Mouse (Mus musculus) MEL (cell line): Measurements from ENCODE around the gene Gba2.

ENCODE experiments used
- BHLHE40 ChIP-seq: IDR thresholded peaks from 2 replicates; pipeline ENCODE4 v1.6.1; 2012; ENCODE audit warnings: low read depth, mild to moderate bottlenecking, inconsistent platforms, low read length, improper control_type of control experiment, borderline replicate concordance
- CTCF ChIP-seq, 3 experiments: IDR thresholded peaks in 2 of 3; conservative IDR thresholded peaks in 1 of 3; 2 replicates each; pipeline ENCODE4 v1.5.1; 2011 to 2012; ENCODE audit warnings: low read length in 3 of 3, low read depth in 2 of 3, mild to moderate bottlenecking in 2 of 3, improper control_type of control experiment in 1 of 3, inconsistent platforms in 1 of 3, mixed read lengths in 1 of 3, moderate library complexity in 1 of 3; ENCODE audit not compliant: control insufficient read depth in 1 of 3, insufficient read depth in 1 of 3, poor library complexity in 1 of 3, severe bottlenecking in 1 of 3
- MEF2A ChIP-seq: IDR thresholded peaks from 2 replicates; pipeline ENCODE4 v1.6.1; 2014; ENCODE audit warnings: low read depth, mild to moderate bottlenecking, inconsistent platforms, low read length, improper control_type of control experiment; ENCODE audit not compliant: poor library complexity, insufficient replicate concordance, severe bottlenecking; ENCODE audit errors: extremely low read depth
- ZKSCAN1 ChIP-seq: IDR thresholded peaks from 2 replicates; pipeline ENCODE4 v1.6.1; 2012; ENCODE audit warnings: low read depth, mild to moderate bottlenecking, inconsistent platforms, low read length, improper control_type of control experiment, moderate library complexity

GRCm38 (mm10) chr4:43579731-43580130 lies 1.1 kb upstream of the Gba2 start:
- no peak for TF ChIP-seq CTCF (IDR thresholded peaks at IDR 0.05 in 2 of 3, conservative IDR thresholded peaks at IDR 0.05 in 1 of 3; ENCODE audit: control insufficient read depth in 1 of 3, insufficient read depth in 1 of 3, low read depth in 2 of 3, low read length in 3 of 3, poor library complexity in 1 of 3, severe bottlenecking in 1 of 3)
- no peak for TF ChIP-seq MEF2A
- TF ChIP-seq ZKSCAN1: no peak
- no peak for TF ChIP-seq BHLHE40
